Mouse (Mus musculus): ENCODE measurements at regions not wholly inside any gene's neighbourhood (a gene's known extent, or its start where the extent isn't known, plus 50 kb on each side); places are given as distances from the start of the nearest gene placed in this dataset.
A peak's percentile ranks its signal among the peaks of the same experiment; 100 is the strongest.

DNA sequence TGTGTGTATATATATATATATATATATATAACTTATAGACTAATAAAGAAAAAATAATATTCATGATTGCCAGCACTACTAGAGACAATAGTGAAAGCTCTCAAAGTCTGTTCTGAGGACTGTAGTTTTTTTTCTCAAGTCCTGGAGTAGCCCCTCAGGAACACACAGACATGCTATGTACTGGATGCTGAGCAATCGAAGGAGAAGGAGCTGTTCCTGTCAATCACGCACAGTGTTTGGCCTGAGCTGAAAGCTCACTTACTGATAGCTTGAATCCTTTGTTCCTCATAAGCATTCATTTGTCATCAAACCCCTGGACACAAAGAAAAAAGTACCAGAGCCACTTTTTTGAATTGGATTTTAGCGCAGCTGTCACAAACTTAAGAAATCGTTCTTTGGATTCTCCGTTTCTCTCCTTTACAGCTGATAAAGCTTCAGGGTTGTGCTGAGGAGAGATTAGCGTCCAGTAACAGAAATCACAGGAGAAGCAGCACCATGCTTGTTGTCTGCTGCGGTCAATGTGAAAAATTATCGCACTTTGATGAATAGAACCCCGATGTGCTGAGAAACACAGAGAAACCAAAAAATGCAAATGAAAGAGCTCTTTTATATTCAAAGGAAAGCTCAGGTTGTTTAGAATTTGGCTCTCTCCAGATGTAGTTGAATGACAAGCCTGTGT is 702.2 kb upstream of the Tyrp1 start:
- DNase-seq (ENCODE audit: low spot score in 2 of 2) = no peak

DNA sequence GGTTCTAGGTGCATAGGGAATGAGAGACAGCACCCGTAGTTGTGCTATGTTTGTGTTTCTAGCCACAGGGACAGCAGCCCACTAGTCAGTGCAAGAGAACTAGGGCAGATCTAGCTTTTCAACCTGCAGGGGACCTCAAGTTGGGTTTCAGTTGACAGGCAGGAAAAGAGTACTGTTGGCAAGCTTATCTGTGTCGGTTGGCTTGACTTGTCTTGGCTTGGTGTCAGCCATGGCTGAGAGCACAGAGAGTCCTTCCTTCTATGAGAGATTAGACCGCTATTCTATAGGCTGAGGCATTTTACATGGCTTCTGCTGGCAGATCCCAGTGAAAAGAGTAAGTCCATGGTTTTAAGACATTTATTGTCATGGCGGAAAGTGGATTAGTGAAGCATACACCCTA is 693.7 kb upstream of the Tyrp1 start:
- DNase-seq (ENCODE audit: low spot score in 2 of 2) = no peak

DNA sequence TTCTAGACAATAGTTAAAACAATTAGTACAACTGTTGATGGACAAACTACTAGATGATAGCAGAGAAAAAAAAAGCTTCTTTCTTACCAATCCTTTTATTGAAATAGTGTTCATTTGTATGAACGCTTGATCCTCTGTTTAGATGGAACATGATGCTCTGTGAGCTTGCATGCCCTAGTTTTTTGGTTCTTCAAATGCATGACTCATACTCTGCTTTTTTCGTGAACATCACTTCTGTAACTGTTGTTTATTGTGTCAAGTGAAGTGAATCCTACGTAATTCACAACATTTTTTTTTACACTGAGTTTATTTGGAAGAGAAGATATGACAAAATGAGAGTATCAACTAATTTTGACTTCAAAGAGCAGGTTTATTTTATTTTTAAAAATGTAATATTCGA is 674.1 kb upstream of the Tyrp1 start:
- no peak for DNase-seq (ENCODE audit: low spot score in 2 of 2)

DNA sequence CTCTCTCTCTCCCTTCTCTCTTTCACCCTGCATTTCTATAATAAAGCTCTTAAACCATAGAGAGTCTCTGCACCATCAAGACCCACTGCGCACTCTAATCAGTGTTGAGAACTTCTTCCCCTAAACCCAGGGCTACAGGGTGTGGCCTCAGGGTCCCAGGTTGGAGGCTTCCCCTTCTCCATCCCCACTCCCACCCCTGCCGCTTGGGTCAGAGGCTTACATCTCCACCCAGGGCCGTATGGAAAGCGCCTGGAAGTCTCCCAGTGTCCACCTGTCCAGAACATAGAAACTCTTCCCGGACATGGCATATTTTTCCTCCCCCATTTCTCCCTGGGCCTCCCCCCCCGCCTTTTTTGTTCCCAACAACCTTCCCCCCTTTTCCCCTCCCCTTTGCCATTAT is 660.7 kb upstream of the Tyrp1 start:
- DNase-seq (ENCODE audit: low spot score in 2 of 2) = no peak

DNA sequence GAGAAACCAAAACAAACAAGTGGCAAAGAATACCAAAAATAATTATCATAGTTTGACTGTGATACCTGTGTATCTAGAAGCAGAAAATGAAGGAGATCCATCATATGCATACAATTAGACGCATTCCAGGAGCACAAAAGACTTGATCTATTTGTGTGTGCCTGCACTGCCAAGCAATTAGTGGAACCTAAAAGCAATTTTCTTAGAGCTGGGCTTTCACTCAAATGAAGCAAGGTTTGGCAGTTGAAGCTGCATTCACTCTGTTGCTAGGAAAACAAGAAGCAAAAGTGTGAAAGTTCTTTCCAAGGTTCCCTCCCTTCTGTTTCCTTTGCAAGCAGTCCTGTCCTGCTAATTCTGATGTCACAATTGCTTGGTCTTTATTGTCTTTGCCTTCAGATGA is 631.7 kb upstream of the Tyrp1 start:
- DNase-seq (ENCODE audit: low spot score in 2 of 2) = no peak

DNA sequence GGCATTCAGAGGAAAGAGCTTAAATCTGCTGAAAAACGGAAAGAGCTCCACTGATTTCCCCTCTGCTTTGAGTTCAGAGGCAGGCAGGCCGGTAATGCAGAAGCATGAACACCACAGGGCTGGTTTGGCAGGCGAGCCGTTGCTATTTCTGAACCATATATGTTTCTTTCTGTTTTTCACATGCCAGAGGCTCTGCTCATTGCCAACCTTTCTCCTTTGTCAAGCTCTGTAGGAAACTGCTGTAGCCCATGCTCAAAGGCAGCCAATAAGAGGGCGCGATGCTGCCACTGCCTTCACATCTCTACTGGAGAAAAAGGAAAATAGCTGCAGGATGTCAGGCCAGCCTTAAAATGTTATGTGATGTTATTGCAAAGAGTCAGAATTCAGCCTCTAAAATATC is 630.0 kb upstream of the Tyrp1 start:
- peak; percentile 17 to 25 for DNase-seq (ENCODE audit: low spot score in 2 of 2)

DNA sequence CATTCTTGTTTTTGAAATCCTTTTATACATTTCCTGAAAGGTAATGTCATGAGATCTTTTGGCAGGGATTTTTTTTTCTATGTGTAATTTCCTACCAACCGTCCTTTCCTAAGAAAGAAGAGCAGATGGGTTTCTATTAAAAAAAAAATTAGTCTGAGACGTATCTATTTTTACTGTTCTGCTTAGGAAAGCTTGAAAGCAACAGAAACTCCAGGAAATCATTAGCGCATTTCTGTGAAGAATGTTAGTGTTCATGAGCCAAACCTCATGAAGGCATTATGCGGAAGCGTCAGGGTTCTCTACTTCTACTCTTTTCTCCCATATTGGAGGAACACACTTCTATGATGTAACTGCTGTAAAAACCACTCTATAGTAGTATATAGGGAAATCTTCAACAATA is 629.5 kb upstream of the Tyrp1 start:
- no peak for DNase-seq (ENCODE audit: low spot score in 2 of 2)
